Mouse (Mus musculus): ENCODE results near the gene Morc2b. TPM values are rescaled to one million over a fixed set of nuclear protein-coding genes. Genes with fewer than 3 reads are reported as not detected.

The Morc2b gene
- polyA plus RNA-seq, 1 experiment from 2014 or later: not detected

Other genes starting within 250 kb of the Morc2b start
- 4.3 and 4.8 TPM in 2 replicates for gene Zfp870, start 248.0 kb downstream of the Morc2b start, polyA plus RNA-seq (2015; fragmentation: Nextera tagmentation; extraction: Ambion mirVana)
- gene Cyp4f14, start 222.3 kb downstream of the Morc2b start, polyA plus RNA-seq (2015; fragmentation: Nextera tagmentation; extraction: Ambion mirVana): not detected in 2 replicates
- 6.9 and 9.1 TPM in 2 replicates for gene Cyp4f13, start 192.3 kb downstream of the Morc2b start, polyA plus RNA-seq (2015; fragmentation: Nextera tagmentation; extraction: Ambion mirVana)
- 5.9 and 6.2 TPM in 2 replicates for gene Zfp472, start 173.9 kb downstream of the Morc2b start, polyA plus RNA-seq (2015; fragmentation: Nextera tagmentation; extraction: Ambion mirVana)
- 7.0 and 7.7 TPM in 2 replicates for gene Zfp952, start 146.6 kb downstream of the Morc2b start, polyA plus RNA-seq (2015; fragmentation: Nextera tagmentation; extraction: Ambion mirVana)
- gene Zfp763, start 106.3 kb downstream of the Morc2b start, polyA plus RNA-seq (2015; fragmentation: Nextera tagmentation; extraction: Ambion mirVana): 5.5 and 6.3 TPM in 2 replicates
- not detected in 2 replicates for gene 4921501E09Rik, start 71.6 kb downstream of the Morc2b start, polyA plus RNA-seq (2015; fragmentation: Nextera tagmentation; extraction: Ambion mirVana)
- 4.6 and 4.9 TPM in 2 replicates for gene Zfp563, start 50.4 kb downstream of the Morc2b start, polyA plus RNA-seq (2015; fragmentation: Nextera tagmentation; extraction: Ambion mirVana)
- gene Olfr55, start 28.8 kb upstream of the Morc2b start, polyA plus RNA-seq (2015; fragmentation: Nextera tagmentation; extraction: Ambion mirVana): not detected in 2 replicates
- not detected in 2 replicates for gene Olfr239, start 51.6 kb upstream of the Morc2b start, polyA plus RNA-seq (2015; fragmentation: Nextera tagmentation; extraction: Ambion mirVana)
- 0.04 TPM in 1 of 2 replicates, not detected in the other for gene Olfr1564, start 82.0 kb upstream of the Morc2b start, polyA plus RNA-seq (2015; fragmentation: Nextera tagmentation; extraction: Ambion mirVana)
- 11.8 and 12.2 TPM in 2 replicates for gene Zfp955a, start 115.5 kb upstream of the Morc2b start, polyA plus RNA-seq (2015; fragmentation: Nextera tagmentation; extraction: Ambion mirVana)
- 0.05 TPM in 1 of 2 replicates, not detected in the other for gene Olfr63, start 125.0 kb upstream of the Morc2b start, polyA plus RNA-seq (2015; fragmentation: Nextera tagmentation; extraction: Ambion mirVana)
- 8.1 and 8.6 TPM in 2 replicates for gene Zfp955b, start 149.9 kb upstream of the Morc2b start, polyA plus RNA-seq (2015; fragmentation: Nextera tagmentation; extraction: Ambion mirVana)
- gene Zfp81, start 219.2 kb upstream of the Morc2b start, polyA plus RNA-seq (2015; fragmentation: Nextera tagmentation; extraction: Ambion mirVana): 4.6 and 5.9 TPM in 2 replicates

Measured in heart, embryonic 13.5 days (tissue).